Mouse (Mus musculus) NIH3T3 (cell line): ENCODE results near the gene Olfr229.
"Not testable (repeated sequence)": the region's sequence is repeated elsewhere in the genome, so short reads cannot be mapped to it uniquely, and the experiment has no call there.

Experiments used
- DNase-seq: peaks from one replicate; pipeline ENCODE4 v3.0.0-alpha.2; 2012; ENCODE audit warnings: low read depth

Gene Olfr229

GRCm38 (mm10) chr9:39907036-39907435 is at the start of gene Olfr229:
Olfr229 (plus strand) TSS chr9:39907336.
- no peak for DNase-seq

- no peak for DNase-seq
Observed at GRCm38 (mm10) chr9:39866122-39866521, 41.0 kb upstream of the Olfr229 start, which contains the start of gene Olfr972. Olfr972 (plus strand) TSS chr9:39866422.

GRCm38 (mm10) chr9:39871986-39872385 is 35.1 kb upstream of the Olfr229 start:
- not testable (repeated sequence) for DNase-seq

- DNase-seq = not testable (repeated sequence)
Observed at GRCm38 (mm10) chr9:39877541-39878396, 29.4 kb upstream of the Olfr229 start.

- DNase-seq = no peak
Observed at GRCm38 (mm10) chr9:39905106-39905505, 2.0 kb upstream of the Olfr229 start.

GRCm38 (mm10) chr9:39909939-39910338 is 2.8 kb downstream of the Olfr229 start:
- no peak for DNase-seq

- not testable (repeated sequence) for DNase-seq
Observed at GRCm38 (mm10) chr9:39927975-39928836, 21.1 kb downstream of the Olfr229 start.

- DNase-seq = not testable (repeated sequence)
Observed at GRCm38 (mm10) chr9:39928837-39929236, 21.7 kb downstream of the Olfr229 start.

GRCm38 (mm10) chr9:39937201-39937600 is 30.1 kb downstream of the Olfr229 start, which contains the start of gene Olfr974:
Olfr974 (plus strand) TSS chr9:39937501.
- DNase-seq = no peak

- no peak for DNase-seq
Observed at GRCm38 (mm10) chr9:39951946-39952345, 44.8 kb downstream of the Olfr229 start, which contains the start of gene Olfr975. Olfr975 (minus strand) TSS chr9:39952046.

GRCm38 (mm10) chr9:39961033-39961432 is 53.9 kb downstream of the Olfr229 start, which contains the start of gene Olfr976:
Olfr976 (minus strand) TSS chr9:39961133.
- DNase-seq = not testable (repeated sequence)
